Comparison of ENCODE assay signal across 8 mouse cellular contexts in the genomic region with DNA sequence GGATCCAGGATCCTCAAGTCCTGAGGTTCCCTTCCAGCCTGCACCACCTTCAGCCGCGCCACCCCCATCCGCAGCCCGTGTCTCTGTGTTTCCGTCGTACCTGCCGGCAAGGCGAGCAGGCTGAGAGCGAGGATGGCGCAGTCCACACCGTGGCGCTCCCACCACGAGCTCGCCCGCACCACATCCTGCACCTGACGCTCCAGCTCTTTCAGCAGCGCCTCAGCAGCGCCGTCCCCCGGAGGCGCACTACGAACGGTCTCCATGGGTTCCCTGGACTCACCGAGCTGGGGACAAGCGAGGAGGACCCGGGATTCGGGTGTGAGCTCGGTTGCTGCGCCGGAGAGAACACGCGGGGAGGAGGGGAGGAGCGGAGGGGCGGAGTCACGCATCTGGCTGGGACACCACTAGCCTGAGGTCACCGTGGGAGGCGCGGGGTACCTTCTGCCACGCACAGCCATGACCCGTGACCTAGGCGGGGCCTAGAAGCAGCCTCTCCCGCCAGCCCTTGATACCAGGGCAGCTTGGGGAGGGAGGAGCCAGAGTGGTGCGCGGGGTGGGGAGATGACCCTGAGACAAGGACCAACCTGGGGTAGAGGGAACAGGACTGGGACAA. TPM values are rescaled to one million over a fixed set of nuclear protein-coding genes. Genes with fewer than 3 reads are reported as not detected.
DNase-seq lines count a peak whose midpoint lies in the region; ATAC-seq and TF ChIP-seq lines count a peak whose summit lies in the region.

A gene (minus strand): TSS at position 450 of the 613 bp plus-strand sequence.

- peak within 1 kb of the TSS; percentile 59 for H3K27ac ChIP-seq in hindbrain, postnatal 0 days
- peak within 1 kb of the TSS; percentile 81 for H3K27ac ChIP-seq in left cerebral cortex, adult 2 months

- H3K36me3 ChIP-seq in hindbrain, postnatal 0 days (ENCODE audit: insufficient read depth, low read length), result no peaks in the 10 kb centered on the region

- H3K4me1 ChIP-seq in hindbrain, postnatal 0 days (ENCODE audit: insufficient read depth, low read length), result no peaks in the 10 kb centered on the region

- 1% methylated on average over 41 of the region's 44 CpGs for WGBS in hindbrain, postnatal 0 days

- peak; percentile 95 for DNase-seq in adrenal gland, adult (ENCODE audit: inconsistent age in 2 of 2, low spot score in 1 of 2)
- peak; percentile 80 to 84 for DNase-seq in cerebellum, postnatal 14 days
- peak; percentile 73 to 75 for DNase-seq in frontal cortex, postnatal 36 days (ENCODE audit: low spot score in 2 of 2)
- peak; percentile 78 for DNase-seq in hindbrain, postnatal 0 days (ENCODE audit: low spot score)
- peak; percentile 70 to 71 for DNase-seq in left cerebral cortex, adult 2 months (ENCODE audit: extremely low spot score in 1 of 2, low spot score in 2 of 2)
- peak; percentile 60 for DNase-seq in lung, postnatal 36 days
- peak; percentile 68 to 72 for DNase-seq in right cerebral cortex, adult 2 months (ENCODE audit: low spot score in 2 of 2)
- no peak for DNase-seq in spleen, postnatal 4 days (ENCODE audit: low spot score in 2 of 2)

- peak within 1 kb of the TSS; percentile 59 for H3K9ac ChIP-seq in hindbrain, postnatal 0 days (replicated peaks; ENCODE audit: low read length)

- ATAC-seq in hindbrain, postnatal 0 days, result peak; percentile 86

- peak within 1 kb of the TSS; percentile 50 for H3K4me3 ChIP-seq in hindbrain, postnatal 0 days (ENCODE audit: low read length)
- peak within 1 kb of the TSS; percentile 64 for H3K4me3 ChIP-seq in left cerebral cortex, adult 2 months

- TF ChIP-seq CTCF in hindbrain, postnatal 0 days (IDR thresholded peaks at IDR 0.05; ENCODE audit: low read depth), result peak; percentile 75
- peak; percentile 39 for TF ChIP-seq CTCF in left cerebral cortex, adult 2 months (IDR thresholded peaks at IDR 0.05)

- intact Hi-C loops in left cerebral cortex, adult 2 months (cut with DNase I), result no loop called here

- no peaks in the 10 kb centered on the region for H3K27me3 ChIP-seq in hindbrain, postnatal 0 days (ENCODE audit: insufficient read depth, low read length)

- H3K9me3 ChIP-seq in hindbrain, postnatal 0 days (ENCODE audit: low read length), result no peaks in the 10 kb centered on the region

- peak within 1 kb of the TSS; percentile 84 for H3K4me2 ChIP-seq in hindbrain, postnatal 0 days (ENCODE audit: low read depth, low read length)

RNA-seq across cellular contexts. Expression of the gene that starts here (rescaled TPM):
- total RNA-seq in hindbrain, postnatal 0 days (2014; rRNA removed), result 8.3 and 10.8 TPM in 2 replicates
- polyA plus RNA-seq in hindbrain, postnatal 0 days (2015; fragmentation: Nextera tagmentation; extraction: Ambion mirVana), result 1.8 and 1.9 TPM in 2 replicates
- 10 to 100 TPM; 11.4 to 13.5 TPM for total RNA-seq in left cerebral cortex, adult 2 months (2021)

Comparison
In these comparisons a context has a peak if more than half of its experiments do, and no peak if none do; other contexts are left out.
1. DNase-seq: peak in adrenal gland, adult (2 of 2), cerebellum, postnatal 14 days (2 of 2), frontal cortex, postnatal 36 days (2 of 2), hindbrain, postnatal 0 days (single experiment), left cerebral cortex, adult 2 months (2 of 2), lung, postnatal 36 days (single experiment) and right cerebral cortex, adult 2 months (2 of 2); none in spleen, postnatal 4 days (0 of 2).